Mouse (Mus musculus) thymus, adult 2 months (tissue): ENCODE data around the gene Vsnl1.

Experiments used
- CTCF ChIP-seq: fragments of 200-500 bp; IDR thresholded peaks from 2 replicates; pipeline ENCODE4 v1.5.1; 2012; ENCODE audit warnings: mild to moderate bottlenecking, control low read depth, low read length, moderate library complexity, borderline replicate concordance; ENCODE audit not compliant: control insufficient read depth, poor library complexity, insufficient read depth; ENCODE audit errors: extremely low read depth
- POLR2A ChIP-seq: fragments of 200-500 bp; IDR thresholded peaks from 2 replicates; pipeline ENCODE4 v1.6.1; 2012; ENCODE audit warnings: mild to moderate bottlenecking, low read length, control low read depth, moderate library complexity; ENCODE audit not compliant: control insufficient read depth, poor library complexity, insufficient read depth; ENCODE audit errors: extremely low read depth

- no peak for TF ChIP-seq CTCF
- TF ChIP-seq POLR2A, result no peak
These were observed 125.3 kb downstream of the Vsnl1 start for GRCm38 (mm10) chr12:11311106-11311505.
